Mouse (Mus musculus) neural tube, embryonic 14.5 days (tissue): ENCODE measurements around the gene Miox. TPM values are rescaled to one million over a fixed set of nuclear protein-coding genes. Genes with fewer than 3 reads are reported as not detected.

ENCODE experiments used
- ATAC-seq: fragments of 200-750 bp; cut with Nextera tagmentation; 2 replicates; pipeline ENCODE4 v1.8.0; 2017; ENCODE audit warnings: low read depth, mild to moderate bottlenecking, moderate TSS enrichment, moderate library complexity
- H3K27ac ChIP-seq: fragments of 300-500 bp; sonication (generic); 2 replicates; pipeline ENCODE4 v1.5.1; 2014; ENCODE audit warnings: low read depth, mild to moderate bottlenecking, control low read depth, low read length, moderate library complexity, mixed read lengths
- H3K27me3 ChIP-seq: fragments of 300-500 bp; sonication (generic); 2 replicates; pipeline ENCODE4 v1.6.1; 2014; ENCODE audit warnings: low read length; ENCODE audit not compliant: control insufficient read depth, insufficient read depth
- H3K36me3 ChIP-seq: fragments of 300-500 bp; sonication (generic); 2 replicates; pipeline ENCODE4 v1.6.1; 2014; ENCODE audit warnings: low read length, mixed read lengths; ENCODE audit not compliant: control insufficient read depth, insufficient read depth
- H3K4me1 ChIP-seq: fragments of 300-500 bp; sonication (generic); 2 replicates; pipeline ENCODE4 v1.6.1; 2014; ENCODE audit warnings: low read length; ENCODE audit not compliant: control insufficient read depth, insufficient read depth
- H3K4me2 ChIP-seq: fragments of 300-500 bp; sonication (generic); 2 replicates; pipeline ENCODE4 v1.6.1; 2014; ENCODE audit warnings: mild to moderate bottlenecking, low read depth, low read length, control low read depth
- H3K4me3 ChIP-seq: fragments of 300-500 bp; sonication (generic); 2 replicates; pipeline ENCODE4 v1.5.1; 2014; ENCODE audit warnings: low read depth, low read length, control low read depth, mixed read lengths
- H3K9ac ChIP-seq: fragments of 300-500 bp; sonication (generic); replicated peaks from 2 replicates; pipeline ENCODE4 v1.6.1; 2014; ENCODE audit warnings: low read depth, mild to moderate bottlenecking, control low read depth, low read length, mixed read lengths
- H3K9me3 ChIP-seq: fragments of 300-500 bp; sonication (generic); 2 replicates; pipeline ENCODE4 v1.6.1; 2016; ENCODE audit warnings: low read length; ENCODE audit not compliant: control insufficient read depth
- WGBS: fragments of 180-500 bp; shearing (Covaris S2); extraction: QIAGEN DNeasy Blood & Tissue Kit; methylation state at CpG from one replicate; pipeline ENCODE4 v1.1.7; 2014; 5-methylcytosine and 5-hydroxymethylcytosine counted together
- polyA plus RNA-seq: library from polyadenylated mRNA; unstranded; fragments of >200 nt; fragmentation: Nextera tagmentation; extraction: Ambion mirVana; gene quantifications from 2 replicates; pipeline ENCODE4 v1.2.1, GENCODE M21; 2014

Gene Miox
- polyA plus RNA-seq, 1 experiment from 2014 or later: not detected

DNA sequence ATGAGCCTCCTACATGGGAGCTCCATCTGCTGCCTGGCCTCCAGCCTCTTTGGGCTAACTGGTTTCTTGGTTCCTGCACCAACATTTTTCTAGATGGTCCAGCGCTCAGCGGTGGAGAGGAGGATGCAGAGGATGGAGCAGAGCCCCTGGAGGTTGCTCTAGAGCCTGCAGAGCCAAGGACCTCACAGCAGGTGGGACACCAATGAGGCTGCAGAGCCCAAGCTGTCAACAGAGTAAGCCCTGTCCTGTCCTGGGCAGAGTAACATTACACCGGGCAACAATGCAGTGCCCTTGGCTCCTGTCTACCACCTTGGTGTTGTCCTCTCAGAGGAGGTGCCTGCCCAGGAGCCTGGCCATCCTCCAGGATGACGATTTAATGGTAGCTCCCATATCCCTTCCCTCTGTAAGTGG is 30.9 kb downstream of the Miox start:
- Histone ChIP-seq H3K4me2 (no peak overlapping the region), H3K27ac (no peak overlapping the region), H3K36me3 (peaks cover 69% of the 10 kb centered on the region), H3K4me3 (no peak overlapping the region), H3K9me3 (no peaks in the 10 kb centered on the region), H3K9ac (no peak overlapping the region), H3K27me3 (no peaks in the 10 kb centered on the region), H3K4me1 (no peaks in the 10 kb centered on the region)
- WGBS: 98% methylated on average over 4 of the region's 4 CpGs
- ATAC-seq: no peak

DNA sequence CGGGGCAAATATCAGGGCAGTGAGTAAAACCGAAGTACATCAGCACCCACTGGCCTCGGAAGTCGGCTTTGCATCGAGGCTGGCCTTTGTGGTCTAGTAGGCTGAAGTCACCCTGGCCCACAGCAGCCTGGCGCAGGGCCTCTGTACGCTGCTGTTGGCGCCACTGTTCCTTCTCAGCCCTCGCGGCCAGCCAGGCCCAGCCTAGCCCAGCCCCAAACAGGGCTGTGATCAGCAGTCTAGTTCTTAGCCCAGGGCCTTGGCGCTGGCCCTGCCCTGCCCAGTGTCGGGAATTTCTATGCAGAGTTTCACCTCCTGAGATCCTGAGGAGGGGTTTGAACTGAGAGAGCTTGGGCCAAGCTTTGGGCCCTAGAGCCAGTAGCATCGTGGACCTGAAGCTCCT is 37.9 kb downstream of the Miox start:
- peaks cover 45% of the 10 kb centered on the region for H3K36me3 ChIP-seq
- ATAC-seq: no peak
- no peaks in the 10 kb centered on the region for H3K9me3 ChIP-seq
- peaks cover 5% of the 10 kb centered on the region for H3K27me3 ChIP-seq
- H3K4me3 ChIP-seq: no peak overlapping the region
- H3K9ac ChIP-seq: no peak overlapping the region
- peaks cover 14% of the 10 kb centered on the region for H3K4me1 ChIP-seq
- 90% methylated on average over 13 of the region's 13 CpGs for WGBS
- H3K27ac ChIP-seq: no peak overlapping the region
- no peak overlapping the region for H3K4me2 ChIP-seq

DNA sequence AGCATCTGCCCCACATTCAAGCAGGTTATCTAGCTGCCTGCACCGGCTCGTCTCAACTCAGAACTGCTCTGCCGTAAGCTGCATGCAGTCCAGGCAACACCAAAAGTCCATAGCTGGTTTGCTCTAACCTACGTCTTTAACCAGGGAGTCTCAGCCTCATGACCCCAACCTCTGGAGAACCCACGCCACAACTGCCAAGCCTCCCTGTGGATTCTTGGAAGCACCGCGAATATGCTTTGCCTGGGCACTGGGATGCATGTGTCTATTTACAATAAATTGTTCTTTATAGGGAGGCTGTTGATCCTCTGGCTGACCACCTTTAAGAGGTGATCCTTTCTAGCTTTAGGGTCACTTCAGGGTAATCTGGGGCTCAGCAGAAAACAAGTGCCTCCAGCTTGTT is 38.3 kb downstream of the Miox start:
- Histone ChIP-seq H3K4me1 (peaks cover 14% of the 10 kb centered on the region), H3K27me3 (peaks cover 7% of the 10 kb centered on the region), H3K4me2 (peak overlapping the region; percentile 74), H3K27ac (no peak overlapping the region), H3K9ac (no peak overlapping the region), H3K9me3 (no peaks in the 10 kb centered on the region), H3K4me3 (no peak overlapping the region; the same call in 1 of the 2 replicates), H3K36me3 (peaks cover 40% of the 10 kb centered on the region)
- WGBS: 87% methylated on average over 7 of the region's 7 CpGs
- ATAC-seq: no peak

DNA sequence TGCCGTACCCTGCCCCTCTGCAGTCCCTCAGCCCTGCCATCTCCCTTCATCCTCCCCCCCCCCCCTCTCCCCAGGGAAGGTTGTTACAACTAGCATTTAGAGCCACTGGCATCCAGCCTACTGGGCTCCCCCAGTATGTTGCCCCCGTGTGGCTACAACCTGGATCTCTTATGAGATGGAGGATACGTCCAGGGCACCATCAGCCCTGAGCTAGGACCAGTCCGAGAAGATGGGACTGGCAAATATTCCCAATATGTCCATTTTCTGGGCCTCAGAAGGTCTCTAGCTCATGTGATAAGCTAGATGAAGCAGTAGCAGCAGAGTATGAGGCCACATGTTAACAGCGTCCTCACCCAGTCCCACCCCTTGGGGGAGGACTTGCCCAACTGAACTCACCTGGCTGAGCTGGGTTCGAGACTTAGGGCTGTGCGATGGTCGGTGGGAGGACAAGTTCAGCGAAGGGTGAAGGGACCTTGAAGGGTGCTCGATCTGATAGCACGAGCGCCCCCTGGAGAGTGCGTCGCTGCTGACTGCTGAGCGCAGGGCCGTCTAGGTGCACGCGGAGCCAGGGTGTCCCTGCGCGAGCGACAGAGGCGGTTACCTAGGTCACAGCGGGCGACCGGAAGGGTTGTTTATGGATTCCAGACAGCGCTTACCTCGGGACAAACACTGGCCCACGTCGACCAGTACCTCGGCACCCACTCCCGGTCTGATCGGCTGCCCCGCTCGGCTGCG is 39.0 kb downstream of the Miox start:
- Histone ChIP-seq H3K9me3 (no peaks in the 10 kb centered on the region), H3K36me3 (peaks cover 34% of the 10 kb centered on the region), H3K4me3 (peak overlapping the region; percentile 61), H3K27ac (peak overlapping the region; percentile 88), H3K9ac (peak overlapping the region; percentile 76), H3K4me1 (peaks cover 14% of the 10 kb centered on the region), H3K4me2 (peak overlapping the region; percentile 74), H3K27me3 (peaks cover 13% of the 10 kb centered on the region)
- ATAC-seq: peak; percentile 80
- 1% methylated on average over 35 of the region's 35 CpGs for WGBS

DNA sequence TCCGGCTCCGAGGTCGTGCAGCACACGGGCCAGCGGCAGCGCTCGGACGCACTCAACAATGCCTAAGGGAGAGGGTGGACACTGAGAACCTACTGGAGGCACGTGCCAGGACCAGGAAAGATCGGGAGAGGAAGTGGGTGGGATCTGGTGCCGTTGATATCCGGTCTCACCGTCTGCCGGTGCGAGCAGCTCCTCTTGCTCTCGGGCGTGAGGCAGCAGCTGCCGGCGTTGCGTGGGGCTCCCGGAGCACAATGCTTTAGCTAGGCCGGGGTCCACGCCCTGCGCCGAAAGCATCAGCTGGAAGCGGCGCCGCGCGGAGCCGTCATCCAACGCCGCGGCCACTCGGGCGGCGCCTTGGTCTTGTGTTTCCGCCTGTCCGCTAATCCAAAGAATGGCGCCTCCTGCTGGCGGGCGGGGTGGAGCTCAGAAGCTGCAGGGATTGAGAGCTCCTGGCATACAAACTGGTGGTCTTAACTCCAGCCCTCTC is 39.6 kb downstream of the Miox start, which contains the start of gene Sco2:
TSS of gene Sco2 (minus strand) at position 85 of the 487 bp plus-strand sequence.
- Histone ChIP-seq H3K4me3 (peak within 1 kb of the TSS; percentile 61), H3K27me3 (peaks cover 18% of the 10 kb centered on the region), H3K4me1 (peaks cover 19% of the 10 kb centered on the region), H3K9me3 (no peaks in the 10 kb centered on the region), H3K9ac (peak within 1 kb of the TSS; percentile 76), H3K27ac (peak within 1 kb of the TSS; percentile 88), H3K4me2 (peak within 1 kb of the TSS; percentile 74), H3K36me3 (peaks cover 29% of the 10 kb centered on the region)
- WGBS: 0% methylated on average over 42 of the region's 42 CpGs
- ATAC-seq: peak; percentile 85

DNA sequence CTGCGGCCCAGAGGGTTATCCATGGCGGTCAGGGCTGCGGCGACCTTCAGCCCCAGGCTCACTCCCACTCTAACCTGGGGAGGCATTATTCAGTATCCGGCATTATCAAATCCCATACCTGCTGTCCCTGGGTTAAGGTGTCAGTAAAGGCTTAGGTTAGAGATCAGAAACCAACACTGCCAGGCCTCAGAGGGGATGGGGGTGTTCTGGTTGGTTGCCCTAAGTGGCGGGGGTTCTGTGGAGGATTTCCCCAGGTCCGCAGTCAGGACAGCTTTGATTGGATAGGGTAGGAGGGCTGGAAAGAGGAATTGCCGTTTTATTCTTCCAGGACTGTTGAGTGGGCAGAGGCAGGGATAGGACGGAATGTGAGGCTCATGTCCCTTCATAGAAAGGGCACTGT is 40.1 kb downstream of the Miox start:
- Histone ChIP-seq H3K4me1 (peaks cover 24% of the 10 kb centered on the region), H3K9me3 (no peaks in the 10 kb centered on the region), H3K27me3 (peaks cover 23% of the 10 kb centered on the region), H3K9ac (peak overlapping the region; percentile 76), H3K36me3 (peaks cover 28% of the 10 kb centered on the region), H3K27ac (peak overlapping the region; percentile 88), H3K4me3 (peak overlapping the region; percentile 61), H3K4me2 (peak overlapping the region; percentile 74)
- no peak for ATAC-seq
- 50% methylated on average over 9 of the region's 9 CpGs for WGBS

DNA sequence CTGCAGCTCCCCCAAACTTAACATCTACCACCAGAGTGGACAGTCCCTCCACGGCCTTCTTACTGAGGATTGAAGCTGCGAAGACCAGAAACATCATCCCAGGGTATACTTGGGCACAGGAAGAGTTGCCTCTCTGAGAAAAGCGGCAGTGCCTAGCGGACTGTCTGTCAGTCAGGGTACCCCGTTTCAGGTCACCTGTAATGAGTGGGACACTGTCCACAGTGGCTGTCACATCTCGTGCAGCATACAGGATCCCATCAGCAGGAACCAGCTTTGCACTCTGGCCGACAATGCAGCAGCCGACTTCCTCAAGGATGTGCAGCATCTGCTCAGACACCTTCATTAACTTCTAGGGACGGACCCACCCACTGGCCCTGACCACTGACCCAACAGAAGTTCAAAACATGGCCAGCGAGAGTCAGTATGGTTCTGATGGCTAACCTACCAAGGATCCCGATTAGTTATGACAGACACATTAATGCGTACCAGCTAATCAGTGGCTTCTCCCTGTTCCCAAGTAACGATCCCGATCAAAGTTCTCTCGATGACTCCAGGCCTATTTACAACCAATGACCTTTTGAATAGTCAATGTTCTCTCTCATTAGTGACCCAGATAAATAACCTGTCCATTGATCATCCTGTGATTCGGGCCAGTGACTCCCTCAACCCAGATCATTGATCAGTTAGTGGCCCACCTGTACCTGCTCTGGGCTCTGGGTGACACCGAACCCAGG is 40.8 kb downstream of the Miox start:
- 92% methylated on average over 17 of the region's 17 CpGs for WGBS
- H3K4me3 ChIP-seq: no peak overlapping the region
- H3K36me3 ChIP-seq: peaks cover 22% of the 10 kb centered on the region
- H3K27ac ChIP-seq: no peak overlapping the region
- peaks cover 24% of the 10 kb centered on the region for H3K4me1 ChIP-seq
- no peak overlapping the region for H3K9ac ChIP-seq
- H3K4me2 ChIP-seq: peak overlapping the region; percentile 74; the same call in 1 of the 2 replicates
- H3K9me3 ChIP-seq: no peaks in the 10 kb centered on the region
- no peak for ATAC-seq
- H3K27me3 ChIP-seq: peaks cover 26% of the 10 kb centered on the region

DNA sequence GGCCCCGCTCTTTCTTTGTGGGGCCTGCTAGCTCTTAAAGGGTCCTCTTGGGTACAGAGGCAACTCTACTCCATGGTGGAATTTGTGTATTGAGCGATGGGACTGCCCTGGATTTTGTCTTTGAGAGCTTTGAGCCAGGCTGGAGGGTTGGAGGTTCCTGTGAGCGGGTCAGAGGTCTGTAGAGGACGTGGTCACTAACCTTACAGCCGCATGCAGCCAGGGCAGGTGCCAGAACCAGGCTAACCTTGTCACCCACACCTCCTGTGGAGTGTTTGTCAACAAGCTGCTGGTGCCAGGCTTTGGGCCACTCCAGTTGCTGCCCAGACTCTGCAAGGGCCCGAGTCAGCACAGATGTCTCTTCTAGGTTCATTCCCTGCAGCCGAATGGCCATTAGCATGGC is 41.8 kb downstream of the Miox start:
- H3K4me1 ChIP-seq: peaks cover 24% of the 10 kb centered on the region
- H3K36me3 ChIP-seq: peaks cover 13% of the 10 kb centered on the region
- no peak overlapping the region for H3K4me3 ChIP-seq
- WGBS: 81% methylated on average over 7 of the region's 7 CpGs
- H3K9me3 ChIP-seq: no peaks in the 10 kb centered on the region
- no peak overlapping the region for H3K4me2 ChIP-seq
- H3K27ac ChIP-seq: no peak overlapping the region
- H3K9ac ChIP-seq: no peak overlapping the region
- no peak for ATAC-seq
- H3K27me3 ChIP-seq: peaks cover 26% of the 10 kb centered on the region

DNA sequence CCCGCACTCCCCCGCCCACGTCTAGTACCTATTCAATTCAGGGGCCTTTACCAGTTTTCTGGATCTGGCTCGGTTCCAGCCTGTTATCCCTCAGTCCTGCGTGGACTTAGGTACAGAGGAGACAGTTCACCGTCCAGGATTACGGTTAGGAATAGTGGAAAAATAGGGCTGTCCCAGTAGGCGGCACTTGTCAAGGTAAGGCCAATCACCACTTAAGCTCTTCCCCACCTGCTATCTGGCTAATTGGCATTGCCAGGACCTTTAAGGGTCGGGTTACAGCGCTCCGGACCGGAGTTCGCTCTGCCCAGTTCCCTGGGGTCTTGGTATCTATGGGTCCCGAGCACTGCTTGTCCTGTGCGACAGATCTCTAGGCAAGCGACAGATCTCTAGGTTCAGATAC is 42.8 kb downstream of the Miox start, which contains the start of gene Tymp:
TSS of gene Tymp (minus strand) at position 83 of the 400 bp plus-strand sequence.
- no peak within 1 kb of the TSS for H3K27ac ChIP-seq
- WGBS: 24% methylated on average over 16 of the region's 16 CpGs
- peaks cover 24% of the 10 kb centered on the region for H3K4me1 ChIP-seq
- H3K36me3 ChIP-seq: peaks cover 3% of the 10 kb centered on the region
- no peak for ATAC-seq
- H3K27me3 ChIP-seq: peaks cover 26% of the 10 kb centered on the region
- no peak within 1 kb of the TSS for H3K4me3 ChIP-seq
- no peak within 1 kb of the TSS for H3K4me2 ChIP-seq
- H3K9ac ChIP-seq: no peak within 1 kb of the TSS
- H3K9me3 ChIP-seq: no peaks in the 10 kb centered on the region
